Mouse (Mus musculus): ENCODE measurements at regions not wholly inside any gene's neighbourhood (a gene's known extent, or its start where the extent isn't known, plus 50 kb on each side); places are given as distances from the start of the nearest gene placed in this dataset.

DNA sequence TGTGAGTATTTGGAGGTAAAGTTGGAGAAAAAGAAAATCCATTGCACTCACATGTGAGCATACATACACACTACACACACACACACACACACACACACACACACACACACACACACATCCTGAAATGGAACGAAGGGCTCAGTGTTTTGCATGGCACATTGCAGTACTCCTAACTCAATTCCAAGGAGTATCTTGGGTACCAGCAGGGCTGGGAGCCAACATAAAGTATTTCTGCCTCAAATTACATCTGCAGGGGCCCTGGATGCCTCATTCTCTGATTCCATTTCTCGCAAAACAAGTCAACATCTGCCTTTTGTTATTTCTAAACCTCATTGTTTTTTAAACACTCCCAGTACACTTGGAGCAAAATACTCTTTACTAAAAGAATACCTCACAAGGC, 132.7 kb upstream of the Rnaseh2b start:
- 86% methylated on average over 2 of the region's 2 CpGs for WGBS
- peaks cover 7% of the 10 kb centered on the region for H3K4me1 ChIP-seq (ENCODE audit: control insufficient read depth, insufficient read depth, insufficient read length, low read length)
- no peaks in the 10 kb centered on the region for H3K27me3 ChIP-seq (ENCODE audit: control insufficient read depth, insufficient read depth, low read length)
- TF ChIP-seq POLR2A (IDR thresholded peaks at IDR 0.05; ENCODE audit: low read depth, low read length) = no peak
- TF ChIP-seq CTCF (IDR thresholded peaks at IDR 0.05; ENCODE audit: extremely low read depth, insufficient read length, insufficient replicate concordance, low read depth, low read length) = no peak
- no peak overlapping the region for H3K27ac ChIP-seq (ENCODE audit: insufficient read depth, low read depth, low read length)
- no peak overlapping the region for H3K4me3 ChIP-seq (ENCODE audit: low read depth, low read length)
- no peaks in the 10 kb centered on the region for H3K36me3 ChIP-seq (ENCODE audit: control insufficient read depth, insufficient read depth, low read length)

DNA sequence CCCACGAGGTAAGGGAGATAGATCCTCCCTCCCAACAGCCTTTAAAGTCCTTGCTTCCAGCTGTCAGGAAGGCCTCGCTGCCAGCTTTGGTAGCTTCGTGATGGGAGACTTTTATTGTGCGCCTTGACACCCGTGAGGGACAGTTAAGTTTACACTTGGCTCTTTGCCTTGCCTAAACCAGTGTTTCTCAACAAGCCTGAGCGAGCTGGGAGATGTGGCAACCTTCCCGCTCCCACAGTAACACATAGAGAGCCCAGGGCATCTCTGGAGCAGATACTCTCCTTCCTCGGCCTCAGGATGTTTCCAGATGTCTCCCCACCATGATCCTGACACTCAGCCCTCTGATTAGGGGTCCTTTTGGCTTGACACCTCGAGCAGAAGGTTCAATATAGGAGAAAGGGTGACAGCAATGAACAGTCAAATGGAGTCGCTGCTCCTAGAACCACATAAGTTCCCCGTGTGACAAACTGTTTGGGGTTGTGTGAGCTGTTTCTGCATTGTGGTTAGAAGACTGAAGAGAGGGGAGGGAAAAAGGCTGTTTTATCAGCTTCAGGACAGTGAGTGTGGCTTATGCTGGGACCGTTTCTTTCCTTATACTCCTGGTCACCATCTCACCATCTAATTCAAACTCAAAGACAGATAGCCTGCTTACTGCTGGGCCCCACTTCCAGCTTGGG, 129.1 kb upstream of the Rnaseh2b start:
- Histone ChIP-seq H3K27me3 (ENCODE audit: control insufficient read depth, insufficient read depth, low read length) (no peaks in the 10 kb centered on the region), H3K4me3 (ENCODE audit: low read depth, low read length) (no peak overlapping the region), H3K4me1 (ENCODE audit: control insufficient read depth, insufficient read depth, insufficient read length, low read length) (no peaks in the 10 kb centered on the region), H3K27ac (ENCODE audit: insufficient read depth, low read depth, low read length) (no peak overlapping the region), H3K36me3 (ENCODE audit: control insufficient read depth, insufficient read depth, low read length) (no peaks in the 10 kb centered on the region)
- whole genome bisulfite sequencing = 62% methylated on average over 12 of the region's 12 CpGs
- TF ChIP-seq CTCF (IDR thresholded peaks at IDR 0.05; ENCODE audit: extremely low read depth, insufficient read length, insufficient replicate concordance, low read depth, low read length) (no peak), POLR2A (IDR thresholded peaks at IDR 0.05; ENCODE audit: low read depth, low read length) (no peak)

DNA sequence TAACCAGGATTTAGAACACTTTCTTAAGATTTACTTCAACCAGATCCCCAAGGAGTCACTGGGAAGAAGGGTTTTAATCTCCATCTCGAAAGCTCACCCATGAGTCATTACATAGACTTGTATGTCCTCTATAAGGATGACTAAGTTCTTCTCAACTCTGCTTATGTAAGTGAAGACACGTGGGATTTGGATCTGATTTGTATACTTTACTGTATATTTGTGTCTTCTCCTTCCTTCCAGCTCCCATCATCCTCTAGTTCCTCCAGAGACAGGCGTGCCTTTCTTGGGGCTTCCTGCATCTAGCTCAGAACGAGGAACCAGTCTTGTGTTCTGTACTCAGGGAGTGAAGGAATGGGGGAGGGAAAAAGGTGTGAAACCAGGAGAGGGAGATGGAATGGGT, 127.5 kb upstream of the Rnaseh2b start:
- H3K27ac ChIP-seq (ENCODE audit: insufficient read depth, low read depth, low read length) = no peak overlapping the region
- WGBS = 61% methylated on average over 4 of the region's 4 CpGs
- no peaks in the 10 kb centered on the region for H3K27me3 ChIP-seq (ENCODE audit: control insufficient read depth, insufficient read depth, low read length)
- H3K4me3 ChIP-seq (ENCODE audit: low read depth, low read length) = no peak overlapping the region
- H3K4me1 ChIP-seq (ENCODE audit: control insufficient read depth, insufficient read depth, insufficient read length, low read length) = no peaks in the 10 kb centered on the region
- TF ChIP-seq POLR2A (IDR thresholded peaks at IDR 0.05; ENCODE audit: low read depth, low read length) (no peak), CTCF (IDR thresholded peaks at IDR 0.05; ENCODE audit: extremely low read depth, insufficient read length, insufficient replicate concordance, low read depth, low read length) (no peak)
- H3K36me3 ChIP-seq (ENCODE audit: control insufficient read depth, insufficient read depth, low read length) = no peaks in the 10 kb centered on the region

DNA sequence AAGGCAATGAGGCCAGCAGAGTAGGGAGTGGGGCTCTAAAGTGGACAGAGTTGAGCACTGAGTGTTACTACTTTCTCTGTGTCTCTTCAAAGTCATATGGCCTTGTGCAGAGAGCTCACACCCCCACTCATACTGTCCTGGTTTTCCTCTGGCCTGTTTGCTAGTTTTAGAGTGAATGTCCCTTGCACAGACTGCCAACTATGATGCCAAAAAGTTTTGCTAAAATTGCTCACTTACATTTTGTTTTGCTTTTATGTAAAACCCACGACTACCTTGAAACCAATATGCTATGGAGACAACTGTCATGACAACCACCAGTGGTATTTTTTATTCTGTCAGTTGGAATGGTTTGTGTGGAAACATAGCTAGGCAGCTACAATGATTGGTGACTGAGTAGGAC, 126.4 kb upstream of the Rnaseh2b start:
- H3K4me3 ChIP-seq (ENCODE audit: low read depth, low read length) = no peak overlapping the region
- 70% methylated on average over 1 of the region's 1 CpGs for WGBS

DNA sequence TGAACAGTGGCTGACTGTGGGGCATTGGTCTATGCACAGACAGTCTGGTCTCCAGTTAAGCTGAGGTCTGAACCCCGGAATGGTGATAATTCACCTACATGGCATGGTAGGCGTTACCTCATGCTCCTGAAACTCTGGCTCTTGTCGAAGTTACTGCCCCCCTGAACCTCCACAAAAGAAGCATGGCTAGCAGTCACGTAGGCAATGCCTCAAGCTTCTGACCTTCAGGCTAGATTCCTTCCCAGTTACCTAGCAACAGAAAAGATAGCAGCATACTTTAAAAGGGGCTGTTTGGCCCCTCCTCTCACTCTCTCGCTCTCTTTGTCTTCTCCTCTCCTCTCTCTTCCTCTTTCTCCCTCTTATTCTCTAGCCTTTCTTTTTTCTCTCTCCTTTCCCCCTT, 125.8 kb upstream of the Rnaseh2b start:
- WGBS = 69% methylated on average over 5 of the region's 5 CpGs

More for the DNA sequence above, 126.4 kb upstream of the Rnaseh2b start:
- no peaks in the 10 kb centered on the region for H3K36me3 ChIP-seq (ENCODE audit: control insufficient read depth, insufficient read depth, low read length)
- H3K27me3 ChIP-seq (ENCODE audit: control insufficient read depth, insufficient read depth, low read length) = no peaks in the 10 kb centered on the region
- H3K4me1 ChIP-seq (ENCODE audit: control insufficient read depth, insufficient read depth, insufficient read length, low read length) = 0 out of 2 replicates have a peak, but pooled peaks cover 2% of the 10 kb centered on the region
- TF ChIP-seq POLR2A (IDR thresholded peaks at IDR 0.05; ENCODE audit: low read depth, low read length) = no peak
- TF ChIP-seq CTCF (IDR thresholded peaks at IDR 0.05; ENCODE audit: extremely low read depth, insufficient read length, insufficient replicate concordance, low read depth, low read length) = no peak
- H3K27ac ChIP-seq (ENCODE audit: insufficient read depth, low read depth, low read length) = no peak overlapping the region

DNA sequence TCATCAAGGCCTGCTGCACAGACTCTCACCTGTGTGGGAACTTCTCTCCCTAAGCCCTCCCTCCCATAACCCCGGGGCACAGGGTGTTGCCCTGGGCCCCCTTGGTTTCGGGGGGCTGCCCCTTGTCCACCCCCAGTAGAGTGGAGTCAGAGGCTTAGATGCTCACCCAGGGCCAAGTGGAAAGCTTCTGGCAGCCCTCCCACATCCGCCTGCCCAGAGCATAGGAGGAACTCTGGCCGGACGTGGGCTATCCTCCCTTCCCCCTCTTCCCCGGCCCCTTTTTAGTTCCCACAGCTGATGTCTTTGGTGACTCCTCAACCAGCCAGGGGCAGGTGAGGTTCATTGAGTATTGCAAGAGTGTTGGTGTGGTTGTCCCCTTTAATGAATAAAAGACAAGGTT, 125.3 kb upstream of the Rnaseh2b start:
- no peak overlapping the region for H3K4me3 ChIP-seq (ENCODE audit: low read depth, low read length)
- no peak overlapping the region for H3K27ac ChIP-seq (ENCODE audit: insufficient read depth, low read depth, low read length)
- no peak for TF ChIP-seq CTCF (IDR thresholded peaks at IDR 0.05; ENCODE audit: extremely low read depth, insufficient read length, insufficient replicate concordance, low read depth, low read length)
- WGBS = 76% methylated on average over 6 of the region's 6 CpGs
- H3K4me1 ChIP-seq (ENCODE audit: control insufficient read depth, insufficient read depth, insufficient read length, low read length) = 0 out of 2 replicates have a peak, but pooled peaks cover 2% of the 10 kb centered on the region
- no peaks in the 10 kb centered on the region for H3K36me3 ChIP-seq (ENCODE audit: control insufficient read depth, insufficient read depth, low read length)
- H3K27me3 ChIP-seq (ENCODE audit: control insufficient read depth, insufficient read depth, low read length) = no peaks in the 10 kb centered on the region

More for the DNA sequence above, 125.8 kb upstream of the Rnaseh2b start:
- no peaks in the 10 kb centered on the region for H3K36me3 ChIP-seq (ENCODE audit: control insufficient read depth, insufficient read depth, low read length)
- no peaks in the 10 kb centered on the region for H3K27me3 ChIP-seq (ENCODE audit: control insufficient read depth, insufficient read depth, low read length)
- no peak overlapping the region for H3K27ac ChIP-seq (ENCODE audit: insufficient read depth, low read depth, low read length)
- TF ChIP-seq POLR2A (IDR thresholded peaks at IDR 0.05; ENCODE audit: low read depth, low read length) = no peak
- no peak for TF ChIP-seq CTCF (IDR thresholded peaks at IDR 0.05; ENCODE audit: extremely low read depth, insufficient read length, insufficient replicate concordance, low read depth, low read length)
- no peak overlapping the region for H3K4me3 ChIP-seq (ENCODE audit: low read depth, low read length)
- H3K4me1 ChIP-seq (ENCODE audit: control insufficient read depth, insufficient read depth, insufficient read length, low read length) = 0 out of 2 replicates have a peak, but pooled peaks cover 2% of the 10 kb centered on the region

DNA sequence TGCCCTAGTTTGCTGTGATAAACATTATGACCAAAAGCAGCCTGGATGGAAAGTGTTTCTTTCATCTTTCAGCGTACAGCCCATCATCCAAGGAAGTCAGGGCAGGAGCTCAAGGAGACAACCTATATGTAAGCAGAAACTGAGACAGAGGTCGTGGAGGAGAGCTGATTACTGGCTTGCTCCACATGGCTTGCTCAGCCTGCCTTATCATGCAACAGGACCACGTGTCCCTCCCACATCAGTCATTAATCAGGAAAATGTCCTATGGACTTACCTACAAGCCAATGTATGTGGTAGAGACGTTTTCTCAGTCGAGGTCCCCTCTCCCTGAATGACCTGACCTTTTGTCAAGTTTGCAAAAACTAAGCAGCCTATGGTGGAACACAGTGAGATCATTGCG, 123.7 kb upstream of the Rnaseh2b start:
- TF ChIP-seq CTCF (IDR thresholded peaks at IDR 0.05; ENCODE audit: extremely low read depth, insufficient read length, insufficient replicate concordance, low read depth, low read length) = no peak
- no peak for TF ChIP-seq POLR2A (IDR thresholded peaks at IDR 0.05; ENCODE audit: low read depth, low read length)
- 40% methylated on average over 6 of the region's 6 CpGs for WGBS
- Histone ChIP-seq H3K36me3 (ENCODE audit: control insufficient read depth, insufficient read depth, low read length) (no peaks in the 10 kb centered on the region), H3K4me1 (ENCODE audit: control insufficient read depth, insufficient read depth, insufficient read length, low read length) (peaks cover 6% of the 10 kb centered on the region; the same call in 1 of the 2 replicates), H3K27ac (ENCODE audit: insufficient read depth, low read depth, low read length) (no peak overlapping the region), H3K27me3 (ENCODE audit: control insufficient read depth, insufficient read depth, low read length) (no peaks in the 10 kb centered on the region), H3K4me3 (ENCODE audit: low read depth, low read length) (no peak overlapping the region)

All from small intestine, adult 2 months (tissue).